Mouse (Mus musculus): ENCODE measurements around the gene Alkbh6.

DNA sequence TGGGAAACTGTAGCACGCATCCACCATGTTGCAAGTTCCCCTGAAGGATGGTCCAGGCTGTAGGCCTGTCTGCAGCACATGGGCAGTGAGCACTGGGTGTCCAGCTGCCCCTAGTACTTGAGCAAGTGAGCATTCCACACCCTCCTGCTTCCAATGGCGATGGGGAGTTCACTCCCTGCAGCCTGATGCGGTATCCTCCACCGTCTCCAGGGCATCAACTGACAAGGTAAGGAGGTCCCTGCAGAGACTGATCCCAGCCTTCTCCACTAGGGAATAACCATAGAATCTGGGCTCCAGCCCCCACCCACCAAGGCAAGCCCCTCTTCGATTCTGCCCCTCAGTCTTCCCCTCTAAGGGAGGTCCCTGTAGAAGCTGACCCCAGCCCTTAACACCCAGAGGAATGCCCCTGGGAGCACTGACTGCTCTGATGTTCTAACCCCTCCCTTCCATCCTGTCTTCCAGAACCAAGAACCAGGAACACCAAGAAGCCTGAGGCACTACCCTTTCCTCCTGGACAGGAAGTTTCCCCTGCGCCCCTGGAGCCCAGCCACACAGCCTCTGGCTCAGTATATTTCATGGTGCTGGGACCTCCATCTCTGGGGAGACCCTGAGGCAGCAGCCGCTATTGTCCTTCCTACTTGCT, 19.3 kb upstream of the Alkbh6 start:
- TF ChIP-seq CTCF (IDR thresholded peaks at IDR 0.05; ENCODE audit: low read depth, low read length) (no peak), GATA2 (IDR thresholded peaks at IDR 0.05; ENCODE audit: borderline replicate concordance, low read depth, low read length) (no peak)
